Mouse (Mus musculus): ENCODE data around the gene Oip5. TPM values are rescaled to one million over a fixed set of nuclear protein-coding genes. Genes with fewer than 3 reads are reported as not detected.
A peak's percentile ranks its signal among the peaks of the same experiment; 100 is the strongest.
"Not testable (repeated sequence)": the region's sequence is repeated elsewhere in the genome, so short reads cannot be mapped to it uniquely, and the experiment has no call there.

Oip5 gene
- polyA plus RNA-seq, 1 experiment from 2014 or later, result 6.1 TPM

DNA sequence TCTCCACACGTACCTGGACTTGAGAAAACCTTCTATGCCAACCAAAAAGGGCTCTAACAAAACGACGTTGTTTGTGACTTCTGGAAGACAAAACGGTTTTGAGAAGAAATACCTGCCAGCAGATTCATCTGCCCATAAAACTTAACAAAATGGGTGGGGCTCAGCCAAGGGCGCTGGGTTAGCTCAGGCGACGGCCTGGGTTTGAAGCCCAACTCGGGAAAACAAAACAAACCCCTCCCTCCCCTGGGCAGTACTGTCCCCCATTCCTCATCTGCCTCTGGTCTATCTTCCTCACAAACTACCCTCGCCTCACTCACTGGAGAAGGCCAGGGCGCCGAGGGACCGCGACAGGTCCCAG lies 449 bp downstream of the Oip5 start:
- Histone ChIP-seq H3K9ac (ENCODE audit: low read depth, low read length) (peak overlapping the region; percentile 29), H3K4me1 (ENCODE audit: control insufficient read depth, insufficient read depth, low read depth, low read length) (peaks cover 4% of the 10 kb centered on the region), H3K4me2 (ENCODE audit: low read length) (peak overlapping the region; percentile 79), H3K4me3 (ENCODE audit: low read length) (peak overlapping the region; percentile 55), H3K27ac (ENCODE audit: low read depth, low read length) (no peak overlapping the region), H3K36me3 (ENCODE audit: control insufficient read depth, insufficient read depth, low read length) (no peaks in the 10 kb centered on the region), H3K9me3 (ENCODE audit: control insufficient read depth, low read length) (no peaks in the 10 kb centered on the region), H3K27me3 (replicated peaks; ENCODE audit: control insufficient read depth, insufficient read depth, low read length) (no peaks in the 10 kb centered on the region)
- under 1% methylated on average over 13 of the region's 13 CpGs for WGBS
- ATAC-seq, result no peak

DNA sequence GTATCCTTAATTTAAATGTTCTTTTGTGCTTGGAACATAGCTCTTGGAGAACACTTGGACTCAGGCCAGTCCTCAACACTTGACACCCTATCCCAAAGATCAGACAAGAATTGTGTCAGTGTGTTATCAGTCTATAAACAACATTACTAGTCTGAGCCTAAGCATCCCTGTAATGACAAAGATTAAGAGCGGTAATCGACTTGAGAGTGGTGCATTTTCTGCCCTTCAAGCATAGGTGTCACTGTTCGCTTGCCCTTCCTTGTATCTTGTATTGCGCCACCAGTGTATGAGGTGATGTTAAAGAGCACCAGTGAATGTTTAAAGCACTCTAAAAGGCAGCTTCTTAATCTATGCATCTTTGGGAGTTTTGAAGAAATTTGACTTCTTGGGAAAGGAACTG lies 11.2 kb downstream of the Oip5 start:
- H3K9me3 ChIP-seq (ENCODE audit: control insufficient read depth, low read length), result no peaks in the 10 kb centered on the region
- 99% methylated on average over 4 of the region's 4 CpGs for WGBS
- ATAC-seq, result no peak
- H3K36me3 ChIP-seq (ENCODE audit: control insufficient read depth, insufficient read depth, low read length), result 0 out of 2 replicates have a peak, but pooled peaks cover 2% of the 10 kb centered on the region
- no peaks in the 10 kb centered on the region for H3K27me3 ChIP-seq (replicated peaks; ENCODE audit: control insufficient read depth, insufficient read depth, low read length)
- no peak overlapping the region for H3K4me3 ChIP-seq (ENCODE audit: low read length)
- no peak overlapping the region for H3K9ac ChIP-seq (ENCODE audit: low read depth, low read length)
- H3K4me1 ChIP-seq (ENCODE audit: control insufficient read depth, insufficient read depth, low read depth, low read length), result peaks cover 2% of the 10 kb centered on the region; the same call in 1 of the 2 replicates
- no peak overlapping the region for H3K4me2 ChIP-seq (ENCODE audit: low read length)
- H3K27ac ChIP-seq (ENCODE audit: low read depth, low read length), result no peak overlapping the region

DNA sequence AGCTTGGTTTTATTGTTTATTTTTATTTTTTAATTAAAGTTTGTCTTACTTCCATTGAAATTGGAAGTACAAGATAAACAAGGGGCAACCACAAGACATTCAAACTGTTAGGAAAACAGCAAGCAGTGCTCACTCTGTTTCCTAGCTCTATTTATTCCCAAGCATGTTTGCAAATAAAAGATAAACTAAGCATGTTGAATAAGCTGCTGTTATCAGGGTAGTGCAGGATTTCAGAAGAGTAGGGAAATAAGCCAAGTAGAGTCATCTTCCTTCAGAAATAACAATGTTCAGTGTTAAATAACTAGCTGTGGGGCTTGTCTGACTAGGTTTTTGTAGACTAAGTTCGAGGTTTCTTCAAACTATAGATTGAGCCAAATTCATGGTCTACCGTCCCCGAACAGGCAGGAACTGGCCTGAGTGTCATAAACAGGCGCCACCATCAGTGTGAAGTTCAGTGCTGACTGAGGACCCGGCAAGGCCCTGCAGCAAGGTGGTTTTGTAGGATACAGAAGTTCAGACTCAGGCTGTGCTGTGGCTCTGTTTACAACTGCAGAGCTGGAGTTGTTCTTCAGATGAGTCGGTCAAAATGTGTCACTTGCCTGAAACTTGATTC lies 12.8 kb downstream of the Oip5 start:
- Histone ChIP-seq H3K4me1 (ENCODE audit: control insufficient read depth, insufficient read depth, low read depth, low read length) (peaks cover 6% of the 10 kb centered on the region), H3K4me3 (ENCODE audit: low read length) (no peak overlapping the region), H3K4me2 (ENCODE audit: low read length) (no peak overlapping the region), H3K9me3 (ENCODE audit: control insufficient read depth, low read length) (no peaks in the 10 kb centered on the region), H3K9ac (ENCODE audit: low read depth, low read length) (no peak overlapping the region), H3K27ac (ENCODE audit: low read depth, low read length) (no peak overlapping the region), H3K36me3 (ENCODE audit: control insufficient read depth, insufficient read depth, low read length) (0 out of 2 replicates have a peak, but pooled peaks cover 2% of the 10 kb centered on the region), H3K27me3 (replicated peaks; ENCODE audit: control insufficient read depth, insufficient read depth, low read length) (no peaks in the 10 kb centered on the region)
- WGBS, result 92% methylated on average over 6 of the region's 6 CpGs
- ATAC-seq, result no peak

DNA sequence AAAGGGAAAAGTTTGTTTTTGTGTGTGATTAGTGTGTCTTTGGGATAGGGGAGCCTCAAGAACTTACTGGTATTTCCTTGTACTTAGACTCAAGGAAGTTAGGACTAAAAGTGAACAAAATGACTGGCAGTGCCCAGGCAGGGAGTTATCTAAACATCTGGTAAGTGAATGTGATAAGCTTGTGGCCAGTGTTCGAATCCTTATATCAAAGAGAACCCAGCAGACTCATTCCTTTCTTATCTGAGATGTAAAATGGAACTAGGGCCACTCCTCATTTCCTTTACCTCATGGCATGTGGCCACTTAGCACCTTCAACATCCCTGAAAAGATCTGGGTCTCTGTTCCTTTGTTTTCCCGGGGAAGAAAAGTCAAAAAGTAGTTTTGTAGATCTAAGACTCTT lies 14.4 kb downstream of the Oip5 start:
- WGBS, result 79% methylated on average over 2 of the region's 2 CpGs
- Histone ChIP-seq H3K4me3 (ENCODE audit: low read length) (no peak overlapping the region), H3K4me2 (ENCODE audit: low read length) (no peak overlapping the region), H3K27ac (ENCODE audit: low read depth, low read length) (no peak overlapping the region), H3K9me3 (ENCODE audit: control insufficient read depth, low read length) (no peaks in the 10 kb centered on the region), H3K9ac (ENCODE audit: low read depth, low read length) (no peak overlapping the region), H3K36me3 (ENCODE audit: control insufficient read depth, insufficient read depth, low read length) (peaks cover 8% of the 10 kb centered on the region), H3K27me3 (replicated peaks; ENCODE audit: control insufficient read depth, insufficient read depth, low read length) (no peaks in the 10 kb centered on the region), H3K4me1 (ENCODE audit: control insufficient read depth, insufficient read depth, low read depth, low read length) (peaks cover 6% of the 10 kb centered on the region)
- ATAC-seq, result no peak

DNA sequence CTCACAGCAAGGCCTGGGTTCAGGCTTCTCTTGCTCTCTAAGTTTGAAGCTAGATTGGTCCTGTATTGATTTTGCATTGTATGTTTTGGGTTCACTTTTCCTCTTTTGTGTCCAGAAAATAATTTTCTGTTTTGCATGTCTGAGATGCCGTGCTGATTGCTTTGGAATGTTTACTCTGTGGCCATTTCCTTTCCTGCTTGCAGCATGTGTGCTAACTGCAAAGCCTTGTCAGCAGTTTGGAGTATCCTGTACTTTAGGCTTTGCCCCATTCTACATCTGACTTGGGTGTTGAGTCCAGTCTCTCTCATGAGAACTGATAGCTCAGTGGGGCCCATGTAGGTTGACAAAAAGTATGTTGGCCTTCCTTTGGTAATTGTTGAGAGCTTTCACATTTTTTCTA lies 15.8 kb downstream of the Oip5 start:
- H3K9ac ChIP-seq (ENCODE audit: low read depth, low read length), result no peak overlapping the region
- no peak overlapping the region for H3K27ac ChIP-seq (ENCODE audit: low read depth, low read length)
- no peaks in the 10 kb centered on the region for H3K27me3 ChIP-seq (replicated peaks; ENCODE audit: control insufficient read depth, insufficient read depth, low read length)
- peaks cover 10% of the 10 kb centered on the region for H3K36me3 ChIP-seq (ENCODE audit: control insufficient read depth, insufficient read depth, low read length)
- no peak for ATAC-seq
- no peak overlapping the region for H3K4me3 ChIP-seq (ENCODE audit: low read length)
- 73% methylated on average over 1 of the region's 1 CpGs for WGBS
- H3K4me2 ChIP-seq (ENCODE audit: low read length), result no peak overlapping the region
- peaks cover 6% of the 10 kb centered on the region for H3K4me1 ChIP-seq (ENCODE audit: control insufficient read depth, insufficient read depth, low read depth, low read length)
- H3K9me3 ChIP-seq (ENCODE audit: control insufficient read depth, low read length), result no peaks in the 10 kb centered on the region

DNA sequence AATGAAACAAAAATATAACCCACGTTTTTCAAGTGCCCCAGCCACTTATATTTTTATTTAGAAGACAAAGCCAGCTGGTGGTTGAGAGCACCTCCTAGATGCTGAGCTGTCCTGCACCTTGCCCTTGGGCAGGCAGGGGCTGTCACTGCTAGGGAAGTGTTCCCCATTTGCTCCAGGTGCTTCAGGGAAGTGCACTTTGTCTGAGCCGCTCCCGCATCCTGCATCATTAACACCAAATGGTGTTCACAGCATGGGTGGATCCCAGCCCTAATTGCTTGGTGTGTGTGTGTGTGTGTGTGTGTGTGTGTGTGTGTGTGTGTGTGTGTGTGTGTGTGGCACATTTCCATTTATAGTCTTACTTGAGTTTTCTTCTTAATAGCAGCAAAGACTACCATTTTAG lies 16.7 kb downstream of the Oip5 start:
- not testable (repeated sequence) for H3K4me1 ChIP-seq (ENCODE audit: control insufficient read depth, insufficient read depth, low read depth, low read length); H3K27me3 ChIP-seq (replicated peaks; ENCODE audit: control insufficient read depth, insufficient read depth, low read length); H3K27ac ChIP-seq (ENCODE audit: low read depth, low read length); H3K4me3 ChIP-seq (ENCODE audit: low read length); H3K9ac ChIP-seq (ENCODE audit: low read depth, low read length); ATAC-seq; H3K4me2 ChIP-seq (ENCODE audit: low read length); H3K9me3 ChIP-seq (ENCODE audit: control insufficient read depth, low read length)
- peaks cover 12% of the 10 kb centered on the region for H3K36me3 ChIP-seq (ENCODE audit: control insufficient read depth, insufficient read depth, low read length)
- WGBS, result 67% methylated on average over 3 of the region's 3 CpGs

DNA sequence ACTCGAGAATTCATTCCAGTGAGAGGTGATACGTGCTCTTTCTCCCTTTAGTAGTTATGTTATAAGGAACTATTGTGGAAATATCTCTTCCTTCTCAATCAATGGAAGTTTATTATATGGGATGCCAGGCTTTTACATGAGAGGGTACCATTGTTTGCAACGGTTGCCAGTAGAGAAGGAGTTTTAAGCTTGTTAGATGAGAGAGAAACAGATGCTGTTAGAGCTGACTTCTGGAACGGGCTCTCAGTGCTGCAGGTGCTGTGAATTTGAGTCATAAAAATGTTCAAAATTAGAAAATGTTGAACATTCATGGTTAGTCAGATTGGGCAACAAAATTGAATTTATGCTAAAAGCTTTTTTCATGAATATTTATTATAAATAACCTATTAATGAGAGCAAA lies 17.2 kb downstream of the Oip5 start:
- no peak overlapping the region for H3K4me2 ChIP-seq (ENCODE audit: low read length)
- 83% methylated on average over 4 of the region's 4 CpGs for WGBS
- no peak overlapping the region for H3K27ac ChIP-seq (ENCODE audit: low read depth, low read length)
- H3K4me3 ChIP-seq (ENCODE audit: low read length), result no peak overlapping the region
- H3K9ac ChIP-seq (ENCODE audit: low read depth, low read length), result no peak overlapping the region
- peaks cover 6% of the 10 kb centered on the region for H3K4me1 ChIP-seq (ENCODE audit: control insufficient read depth, insufficient read depth, low read depth, low read length)
- no peak for ATAC-seq
- H3K27me3 ChIP-seq (replicated peaks; ENCODE audit: control insufficient read depth, insufficient read depth, low read length), result no peaks in the 10 kb centered on the region
- peaks cover 12% of the 10 kb centered on the region for H3K36me3 ChIP-seq (ENCODE audit: control insufficient read depth, insufficient read depth, low read length)
- no peaks in the 10 kb centered on the region for H3K9me3 ChIP-seq (ENCODE audit: control insufficient read depth, low read length)

DNA sequence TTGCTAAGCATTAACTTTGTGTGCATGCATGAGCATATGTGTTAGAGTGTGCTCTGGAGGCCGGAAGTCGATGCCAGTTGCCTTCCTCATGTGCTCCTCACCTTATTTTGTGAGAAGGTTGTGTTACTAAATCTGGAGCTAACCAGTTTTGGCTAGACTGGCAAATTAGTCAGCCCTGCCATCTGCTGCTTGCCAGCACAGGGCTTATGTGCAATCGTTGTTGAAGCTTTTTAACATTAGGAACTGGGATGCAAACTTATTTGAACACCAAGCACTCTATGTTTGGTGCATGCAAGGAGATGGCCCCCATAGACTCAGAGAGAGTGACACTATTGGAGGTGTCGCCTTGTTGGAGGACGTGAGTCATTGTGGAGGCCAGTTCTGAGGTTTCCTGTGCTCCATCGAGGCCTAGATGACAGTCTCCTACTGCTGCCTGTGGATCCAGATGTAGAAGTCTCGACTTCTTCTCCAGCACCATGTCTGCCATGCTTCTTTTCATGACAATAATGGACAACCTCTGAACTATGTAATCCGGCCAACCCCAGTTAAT lies 21.4 kb downstream of the Oip5 start:
- ATAC-seq, result no peak
- Histone ChIP-seq H3K4me2 (ENCODE audit: low read length) (no peak overlapping the region), H3K36me3 (ENCODE audit: control insufficient read depth, insufficient read depth, low read length) (peaks cover 12% of the 10 kb centered on the region), H3K27ac (ENCODE audit: low read depth, low read length) (no peak overlapping the region), H3K4me3 (ENCODE audit: low read length) (no peak overlapping the region), H3K9me3 (ENCODE audit: control insufficient read depth, low read length) (no peaks in the 10 kb centered on the region), H3K4me1 (ENCODE audit: control insufficient read depth, insufficient read depth, low read depth, low read length) (peaks cover 16% of the 10 kb centered on the region), H3K27me3 (replicated peaks; ENCODE audit: control insufficient read depth, insufficient read depth, low read length) (no peaks in the 10 kb centered on the region), H3K9ac (ENCODE audit: low read depth, low read length) (no peak overlapping the region)
- 90% methylated on average over 8 of the region's 8 CpGs for WGBS

DNA sequence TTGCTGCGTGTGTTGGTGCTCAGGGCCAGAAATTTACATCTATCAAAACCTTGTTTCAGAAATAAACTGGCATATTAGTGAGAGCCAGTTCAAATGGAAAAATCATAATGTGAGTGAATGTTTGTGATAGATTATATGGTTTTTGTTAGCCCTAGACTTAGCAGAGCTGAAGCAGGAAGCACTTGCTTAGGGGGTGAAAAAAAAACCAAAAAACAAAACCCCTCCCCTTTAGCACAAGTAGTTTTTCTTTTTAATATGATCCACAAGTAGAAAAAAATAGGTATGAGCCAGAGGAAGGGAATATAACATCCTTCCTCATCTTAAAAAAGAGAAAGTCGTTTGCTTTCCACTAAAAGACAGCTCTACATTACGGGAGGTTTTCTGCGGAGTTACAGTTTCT lies 23.0 kb downstream of the Oip5 start:
- Histone ChIP-seq H3K36me3 (ENCODE audit: control insufficient read depth, insufficient read depth, low read length) (peaks cover 19% of the 10 kb centered on the region), H3K4me1 (ENCODE audit: control insufficient read depth, insufficient read depth, low read depth, low read length) (peaks cover 12% of the 10 kb centered on the region), H3K9me3 (ENCODE audit: control insufficient read depth, low read length) (no peaks in the 10 kb centered on the region), H3K4me3 (ENCODE audit: low read length) (peak overlapping the region; percentile 90), H3K9ac (ENCODE audit: low read depth, low read length) (peak overlapping the region; percentile 95), H3K27me3 (replicated peaks; ENCODE audit: control insufficient read depth, insufficient read depth, low read length) (no peaks in the 10 kb centered on the region), H3K27ac (ENCODE audit: low read depth, low read length) (no peak overlapping the region; the same call in 1 of the 2 replicates), H3K4me2 (ENCODE audit: low read length) (peak overlapping the region; percentile 75)
- 41% methylated on average over 4 of the region's 4 CpGs for WGBS
- ATAC-seq, result no peak
